Mouse (Mus musculus) layer of hippocampus, adult 2 months (tissue): ENCODE results near the gene Iqschfp. TPM values are rescaled to one million over a fixed set of nuclear protein-coding genes. Genes with fewer than 3 reads are reported as not detected.

Experiments used
- DNase-seq, 2 experiments: peaks; one replicate each; pipeline ENCODE4 v3.0.0; 2022; ENCODE audit warnings: low spot score in 2 of 2
- H3K27ac ChIP-seq: fragments of 200-600 bp; 2 replicates; pipeline ENCODE4 v1.8.1; 2022
- H3K4me3 ChIP-seq: fragments of 200-600 bp; 2 replicates; pipeline ENCODE4 v1.8.1; 2022; ENCODE audit warnings: mild to moderate bottlenecking
- CTCF ChIP-seq: fragments of 200-600 bp; conservative IDR thresholded peaks from 2 replicates; pipeline ENCODE4 v1.8.1; 2022; ENCODE audit warnings: antibody characterized with exemption, mild to moderate bottlenecking, moderate library complexity
- total RNA-seq, 2 experiments: library from RNA; stranded (reverse); gene quantifications; 2 replicates each; pipeline ENCODE4 v1.2.3; 2021

The Iqschfp gene
- total RNA-seq, 2 experiments from 2014 or later, result 13.6 to 15.5 TPM

DNA sequence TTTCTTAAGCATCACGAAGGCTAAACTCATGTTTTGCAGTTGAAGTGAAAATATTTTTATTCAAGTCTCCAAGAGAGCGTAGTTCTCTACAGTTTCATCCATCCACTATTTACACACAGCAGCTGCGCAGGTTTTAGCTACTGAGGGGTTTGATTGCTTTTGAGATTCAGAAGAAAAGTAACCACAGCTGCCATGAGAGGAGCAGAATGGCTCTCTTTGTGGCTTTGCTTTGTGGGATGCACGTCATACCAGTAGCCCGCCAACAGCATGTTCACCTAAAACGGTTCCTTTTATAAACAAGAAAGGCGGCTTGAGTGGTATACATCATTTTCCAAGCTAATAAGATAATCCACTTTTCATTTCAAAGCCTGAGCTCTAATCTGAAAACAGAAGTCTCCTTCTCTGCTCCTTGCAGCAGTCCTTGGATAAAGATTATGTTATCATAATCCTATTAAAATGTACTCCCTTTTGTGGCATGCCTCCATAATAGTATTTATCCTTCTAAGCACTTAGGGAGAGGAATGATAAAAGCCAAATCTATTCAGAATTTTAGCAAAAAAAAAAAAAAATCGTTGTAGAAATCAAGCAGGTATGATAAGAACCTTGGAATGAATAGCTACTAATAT lies 26.7 kb downstream of the Iqschfp start:
- no peak overlapping the region for H3K4me3 ChIP-seq
- no peak overlapping the region for H3K27ac ChIP-seq
- DNase-seq, result no peak
- TF ChIP-seq CTCF, result no peak

GRCm38 (mm10) chr3:67923095-67923494 lies 31.1 kb downstream of the Iqschfp start:
- no peak overlapping the region for H3K27ac ChIP-seq
- no peak for TF ChIP-seq CTCF
- H3K4me3 ChIP-seq, result no peak overlapping the region
- DNase-seq, result no peak

DNA sequence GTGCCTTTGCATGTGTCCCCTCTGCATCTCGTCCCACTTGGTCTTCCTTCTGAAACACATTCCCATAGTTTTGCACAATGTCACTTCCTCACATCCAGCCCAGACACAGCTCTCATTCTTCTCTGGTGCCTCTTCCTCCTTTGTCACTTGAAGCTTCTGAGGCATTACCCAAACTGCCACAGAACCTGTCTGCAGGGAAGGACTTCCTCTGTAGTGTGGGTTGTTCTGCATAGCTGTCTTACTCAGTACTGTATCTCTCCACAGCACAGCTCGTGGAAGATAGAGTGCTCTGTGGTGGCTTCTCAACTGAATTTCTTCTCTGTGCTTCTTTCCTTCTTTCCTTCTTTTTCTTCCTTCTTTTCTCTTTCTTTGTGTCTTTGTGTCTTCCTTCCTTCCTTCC lies 33.4 kb downstream of the Iqschfp start:
- H3K4me3 ChIP-seq, result no peak overlapping the region
- H3K27ac ChIP-seq, result no peak overlapping the region
- no peak for TF ChIP-seq CTCF
- DNase-seq, result no peak

DNA sequence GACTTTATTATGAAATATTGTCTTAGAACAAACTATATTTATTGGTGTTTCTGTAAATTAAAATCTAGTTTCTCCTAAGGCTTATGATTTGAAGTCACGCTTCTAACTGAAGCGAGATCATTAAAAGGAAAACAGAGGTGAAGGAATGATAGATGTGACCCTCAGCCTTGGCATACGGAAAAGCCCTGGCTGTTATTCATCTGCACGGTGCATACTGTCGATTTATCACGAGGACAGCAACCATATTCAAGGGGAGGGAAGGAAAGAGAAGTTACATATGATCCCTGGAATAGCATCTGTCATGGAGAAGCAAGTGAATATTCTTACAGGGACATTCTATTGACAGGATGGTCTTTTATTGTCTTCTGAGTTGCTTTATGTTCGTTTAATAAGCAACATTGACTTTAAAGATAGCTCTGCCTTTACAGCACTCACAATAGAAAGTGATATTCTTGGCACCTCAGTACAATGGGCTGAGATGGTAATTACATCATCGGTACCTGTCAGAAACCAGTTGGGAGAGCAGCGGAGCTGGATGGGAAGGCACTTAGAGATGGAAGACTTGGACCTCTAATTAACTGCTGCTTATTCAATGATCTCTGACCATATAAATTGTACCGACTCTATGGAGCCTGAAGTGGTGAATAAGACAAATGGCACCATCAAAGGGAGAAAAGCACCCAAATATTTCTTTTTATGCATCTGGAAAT lies 38.5 kb downstream of the Iqschfp start:
- DNase-seq, result no peak
- H3K27ac ChIP-seq, result no peak overlapping the region
- no peak for TF ChIP-seq CTCF
- H3K4me3 ChIP-seq, result no peak overlapping the region

DNA sequence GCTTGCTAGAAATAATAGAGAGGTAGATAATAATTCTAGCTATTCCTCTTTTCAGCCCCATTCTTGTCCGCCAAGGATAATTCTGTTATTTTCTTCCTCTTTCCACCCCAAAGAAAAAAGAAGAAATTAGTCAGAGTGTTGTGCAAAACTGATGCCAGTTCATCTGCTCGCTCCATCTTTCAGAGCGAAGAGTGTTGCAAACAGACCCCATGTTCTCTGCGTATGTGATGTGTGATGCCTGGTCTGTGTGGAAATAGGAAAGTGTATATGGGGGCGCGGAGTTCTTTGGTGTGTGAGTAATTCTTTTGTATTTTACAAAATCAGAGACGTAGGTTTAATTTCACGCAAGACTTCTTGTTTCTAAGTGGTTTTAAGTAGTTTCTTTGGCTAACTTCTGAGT lies 39.1 kb downstream of the Iqschfp start:
- TF ChIP-seq CTCF, result no peak
- peak; percentile 24 to 61 for DNase-seq
- Histone ChIP-seq H3K4me3 (no peak overlapping the region), H3K27ac (no peak overlapping the region)

DNA sequence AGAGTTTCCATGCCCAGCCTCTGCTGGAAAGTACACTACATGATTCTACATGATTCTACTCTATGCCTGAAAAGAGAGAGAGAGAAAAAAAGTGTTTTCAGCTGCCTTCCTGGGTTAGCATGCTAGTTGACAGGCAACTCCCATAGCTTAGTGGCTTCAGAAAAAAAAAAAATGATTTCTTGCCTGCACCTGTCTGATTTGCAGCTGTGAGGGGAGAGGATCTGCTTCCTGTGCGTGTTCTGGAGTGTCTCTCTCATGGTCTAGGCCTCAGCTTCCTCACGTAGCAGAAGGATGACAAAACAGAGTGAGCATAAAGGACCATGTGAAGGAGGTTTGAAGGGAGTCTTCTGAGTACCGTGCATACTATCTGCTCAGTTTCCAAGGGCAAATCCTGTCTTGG lies 39.9 kb downstream of the Iqschfp start:
- no peak for TF ChIP-seq CTCF
- Histone ChIP-seq H3K4me3 (no peak overlapping the region), H3K27ac (no peak overlapping the region)
- DNase-seq, result no peak

DNA sequence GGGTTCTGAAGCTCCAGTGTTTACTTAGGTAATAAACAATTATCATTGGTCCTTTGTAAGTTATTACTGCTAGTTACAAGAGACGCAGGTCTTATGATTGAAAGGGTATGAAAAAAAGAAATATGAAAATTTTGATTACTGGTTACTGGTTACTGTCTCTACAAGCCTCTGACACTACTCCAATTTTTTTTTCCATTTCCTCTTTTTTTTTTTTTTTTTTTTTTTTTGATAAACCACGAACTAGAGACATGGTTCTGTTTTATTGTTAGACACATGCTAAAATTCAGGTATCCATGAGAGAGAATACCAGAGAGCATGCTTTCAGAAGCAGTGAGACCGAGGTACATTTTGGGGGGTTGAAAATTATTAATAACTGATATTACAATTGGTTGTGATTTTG lies 43.8 kb downstream of the Iqschfp start:
- no peak for DNase-seq
- H3K27ac ChIP-seq, result no peak overlapping the region
- no peak for TF ChIP-seq CTCF
- no peak overlapping the region for H3K4me3 ChIP-seq

- Histone ChIP-seq H3K27ac (no peak overlapping the region), H3K4me3 (no peak overlapping the region)
- DNase-seq, result no peak
- no peak for TF ChIP-seq CTCF
Observed at GRCm38 (mm10) chr3:67947000-67947399, 55.0 kb downstream of the Iqschfp start.

GRCm38 (mm10) chr3:67952517-67952940 lies 60.5 kb downstream of the Iqschfp start:
- Histone ChIP-seq H3K4me3 (no peak overlapping the region), H3K27ac (peak overlapping the region; percentile 53; the same call in 1 of the 2 replicates)
- DNase-seq, result no peak
- no peak for TF ChIP-seq CTCF

GRCm38 (mm10) chr3:67954459-67955065 lies 62.5 kb downstream of the Iqschfp start:
- peak; percentile 26 to 57 for DNase-seq
- H3K4me3 ChIP-seq, result no peak overlapping the region
- peak overlapping the region; percentile 33; the same call in 1 of the 2 replicates for H3K27ac ChIP-seq
- TF ChIP-seq CTCF, result no peak

GRCm38 (mm10) chr3:67959672-67960071 lies 67.6 kb downstream of the Iqschfp start:
- no peak for DNase-seq
- H3K27ac ChIP-seq, result peak overlapping the region; percentile 3; the same call in 1 of the 2 replicates
- no peak overlapping the region; the same call in 1 of the 2 replicates for H3K4me3 ChIP-seq
- no peak for TF ChIP-seq CTCF

DNA sequence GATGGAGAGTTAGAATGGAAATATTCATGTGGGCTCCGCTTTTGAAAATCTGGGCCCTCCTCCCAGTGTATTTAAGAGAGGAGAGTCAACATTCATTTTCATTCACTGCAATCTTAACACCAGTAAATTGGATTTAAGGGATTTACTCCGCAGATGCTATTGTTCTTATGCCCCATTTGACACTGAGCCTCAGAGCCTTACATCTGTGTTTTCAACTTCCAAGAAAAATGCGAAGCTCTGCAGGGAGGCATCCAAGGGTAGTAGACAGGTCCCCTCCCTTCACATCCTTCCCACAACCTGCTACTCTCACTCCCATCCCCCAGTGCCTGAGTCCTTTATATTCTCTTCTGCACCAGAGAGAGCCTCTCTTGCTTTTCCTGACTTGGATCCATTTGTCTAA lies 68.1 kb downstream of the Iqschfp start:
- no peak for TF ChIP-seq CTCF
- Histone ChIP-seq H3K4me3 (no peak overlapping the region), H3K27ac (no peak overlapping the region)
- DNase-seq, result no peak

- H3K27ac ChIP-seq, result no peak overlapping the region
- no peak for DNase-seq
- no peak overlapping the region for H3K4me3 ChIP-seq
- TF ChIP-seq CTCF, result no peak
Observed at GRCm38 (mm10) chr3:67960727-67961126, 68.7 kb downstream of the Iqschfp start.
